Mouse (Mus musculus) MEL (cell line): ENCODE results near the gene Lmntd2.

Experiments used
- BHLHE40 ChIP-seq: IDR thresholded peaks from 2 replicates; pipeline ENCODE4 v1.6.1; 2012; ENCODE audit warnings: low read depth, mild to moderate bottlenecking, inconsistent platforms, low read length, improper control_type of control experiment, borderline replicate concordance
- CTCF ChIP-seq, 3 experiments: IDR thresholded peaks in 2 of 3; conservative IDR thresholded peaks in 1 of 3; 2 replicates each; pipeline ENCODE4 v1.5.1; 2011 to 2012; ENCODE audit warnings: low read length in 3 of 3, low read depth in 2 of 3, mild to moderate bottlenecking in 2 of 3, improper control_type of control experiment in 1 of 3, inconsistent platforms in 1 of 3, mixed read lengths in 1 of 3, moderate library complexity in 1 of 3; ENCODE audit not compliant: control insufficient read depth in 1 of 3, insufficient read depth in 1 of 3, poor library complexity in 1 of 3, severe bottlenecking in 1 of 3
- EP300 ChIP-seq, 2 experiments: IDR thresholded peaks; 2 replicates each; pipeline ENCODE4 v1.6.1; 2011; ENCODE audit warnings: improper control_type of control experiment in 2 of 2, low read length in 2 of 2, low read depth in 1 of 2, mild to moderate bottlenecking in 1 of 2
- GATA1 ChIP-seq: IDR thresholded peaks from 2 replicates; pipeline ENCODE4 v1.6.1; 2011; ENCODE audit warnings: low read depth, low read length, improper control_type of control experiment
- HCFC1 ChIP-seq: IDR thresholded peaks from 2 replicates; pipeline ENCODE4 v1.6.1; 2012; ENCODE audit warnings: low read depth, mild to moderate bottlenecking, inconsistent platforms, low read length, improper control_type of control experiment, moderate library complexity
- KAT2A ChIP-seq: conservative IDR thresholded peaks from 2 replicates; pipeline ENCODE4 v1.6.1; 2012; ENCODE audit warnings: low read depth, low read length, improper control_type of control experiment, inconsistent platforms
- MAZ ChIP-seq: IDR thresholded peaks from 2 replicates; pipeline ENCODE4 v1.6.1; 2012; ENCODE audit warnings: low read depth, mild to moderate bottlenecking, inconsistent platforms, low read length, improper control_type of control experiment
- MXI1 ChIP-seq: IDR thresholded peaks from 2 replicates; pipeline ENCODE4 v1.6.1; 2011; ENCODE audit warnings: mild to moderate bottlenecking, low read depth, low read length, improper control_type of control experiment
- POLR2A ChIP-seq, 2 experiments: IDR thresholded peaks; 2 replicates each; pipeline ENCODE4 v1.6.1; 2011 to 2012; ENCODE audit warnings: low read length in 2 of 2, mild to moderate bottlenecking in 2 of 2, control low read depth in 1 of 2, improper control_type of control experiment in 1 of 2, low read depth in 1 of 2, moderate library complexity in 1 of 2; ENCODE audit not compliant: control insufficient read depth in 1 of 2, insufficient read depth in 1 of 2, poor library complexity in 1 of 2
- SIN3A ChIP-seq: IDR thresholded peaks from 2 replicates; pipeline ENCODE4 v1.6.1; 2012; ENCODE audit warnings: low read length, improper control_type of control experiment, inconsistent platforms
- USF1 ChIP-seq: IDR thresholded peaks from 2 replicates; pipeline ENCODE4 v1.6.1; 2014; ENCODE audit warnings: low read depth, mild to moderate bottlenecking, inconsistent platforms, low read length, improper control_type of control experiment, moderate library complexity
- ZNF384 ChIP-seq: IDR thresholded peaks from 2 replicates; pipeline ENCODE4 v1.6.1; 2012; ENCODE audit warnings: low read depth, mild to moderate bottlenecking, inconsistent platforms, low read length, improper control_type of control experiment

GRCm38 (mm10) chr7:141194830-141195229 is 19.1 kb downstream of the Lmntd2 start:
- TF ChIP-seq POLR2A (IDR thresholded peaks at IDR 0.05; ENCODE audit: control insufficient read depth in 1 of 2, insufficient read depth in 1 of 2, low read depth in 1 of 2, low read length in 2 of 2, poor library complexity in 1 of 2) (no peak; a peak in 1 of 4 replicates), MXI1 (peak; percentile 86), CTCF (IDR thresholded peaks at IDR 0.05 in 2 of 3, conservative IDR thresholded peaks at IDR 0.05 in 1 of 3; ENCODE audit: control insufficient read depth in 1 of 3, insufficient read depth in 1 of 3, low read depth in 2 of 3, low read length in 3 of 3, poor library complexity in 1 of 3, severe bottlenecking in 1 of 3) (no peak), EP300 (IDR thresholded peaks at IDR 0.05; ENCODE audit: low read depth in 1 of 2, low read length in 2 of 2) (no peak), BHLHE40 (no peak), HCFC1 (peak; percentile 58; the same call in 1 of the 2 replicates), GATA1 (no peak), KAT2A (no peak), MAZ (no peak), ZNF384 (peak; percentile 72), USF1 (no peak), SIN3A (peak; percentile 85)
